8 mouse cellular contexts compared by ENCODE assay signal in genomic region chr11:100969189-100969743, GRCm38 (mm10). TPM values are rescaled to one million over a fixed set of nuclear protein-coding genes. Genes with fewer than 3 reads are reported as not detected.
A peak's percentile ranks its signal among the peaks of the same experiment; 100 is the strongest.
DNase-seq lines count a peak whose midpoint lies in the region; ATAC-seq lines count a peak whose summit lies in the region.

No protein-coding gene starts in this region.

- H3K4me1 ChIP-seq in kidney, embryonic 14.5 days (ENCODE audit: control insufficient read depth, insufficient read depth, low read length): no peaks in the 10 kb centered on the region
- peaks cover 56% of the 10 kb centered on the region for H3K4me1 ChIP-seq in heart, embryonic 13.5 days
- H3K4me1 ChIP-seq in limb, embryonic 15.5 days: peaks cover 60% of the 10 kb centered on the region
- peaks cover 13% of the 10 kb centered on the region for H3K4me1 ChIP-seq in neural tube, embryonic 12.5 days

- 3% methylated on average over 35 of the region's 35 CpGs for WGBS in kidney, embryonic 14.5 days
- under 1% methylated on average over 35 of the region's 35 CpGs for WGBS in heart, embryonic 13.5 days
- under 1% methylated on average over 32 of the region's 35 CpGs for WGBS in limb, embryonic 15.5 days
- WGBS in neural tube, embryonic 12.5 days: 7% methylated on average over 35 of the region's 35 CpGs

- no peaks in the 10 kb centered on the region for H3K9me3 ChIP-seq in kidney, embryonic 14.5 days (ENCODE audit: control insufficient read depth, low read length)
- no peaks in the 10 kb centered on the region for H3K9me3 ChIP-seq in heart, embryonic 13.5 days
- H3K9me3 ChIP-seq in limb, embryonic 15.5 days: no peaks in the 10 kb centered on the region
- H3K9me3 ChIP-seq in neural tube, embryonic 12.5 days: no peaks in the 10 kb centered on the region

- ATAC-seq in kidney, embryonic 14.5 days (ENCODE audit: low FRiP score, low TSS enrichment): 0 out of 2 replicates have a peak, but pooled peaks have one; percentile 3
- ATAC-seq in heart, embryonic 13.5 days (ENCODE audit: extremely low read depth, insufficient number of reproducible peaks, low FRiP score, low TSS enrichment): no peak
- no peak for ATAC-seq in limb, embryonic 15.5 days (ENCODE audit: insufficient number of reproducible peaks, low FRiP score, low TSS enrichment, low read depth)
- no peak for ATAC-seq in neural tube, embryonic 12.5 days (ENCODE audit: low FRiP score, low read depth)
- no peak for ATAC-seq in erythroid progenitor cell, adult 5-6 weeks (replicated peaks; ENCODE audit: low FRiP score, poor library complexity, severe bottlenecking)

- H3K27ac ChIP-seq in kidney, embryonic 14.5 days (ENCODE audit: low read depth, low read length): peak overlapping the region; percentile 65; the same call in 1 of the 2 replicates
- H3K27ac ChIP-seq in heart, embryonic 13.5 days (replicated peaks): peak overlapping the region; percentile 98
- peak overlapping the region; percentile 96 for H3K27ac ChIP-seq in limb, embryonic 15.5 days
- H3K27ac ChIP-seq in neural tube, embryonic 12.5 days: no peak overlapping the region

- peaks cover 40% of the 10 kb centered on the region for H3K27me3 ChIP-seq in kidney, embryonic 14.5 days (ENCODE audit: control insufficient read depth, insufficient read depth, low read length)
- H3K27me3 ChIP-seq in heart, embryonic 13.5 days (replicated peaks): no peaks in the 10 kb centered on the region
- peaks cover 7% of the 10 kb centered on the region; the same call in 1 of the 2 replicates for H3K27me3 ChIP-seq in limb, embryonic 15.5 days
- H3K27me3 ChIP-seq in neural tube, embryonic 12.5 days (replicated peaks): peaks cover 89% of the 10 kb centered on the region

- peak overlapping the region; percentile 49 for H3K4me3 ChIP-seq in kidney, embryonic 14.5 days (ENCODE audit: low read length)
- H3K4me3 ChIP-seq in heart, embryonic 13.5 days: peak overlapping the region; percentile 85
- peak overlapping the region; percentile 82 for H3K4me3 ChIP-seq in limb, embryonic 15.5 days
- H3K4me3 ChIP-seq in neural tube, embryonic 12.5 days: peak overlapping the region; percentile 36

- no peak for DNase-seq in kidney, adult 11 months
- DNase-seq in adrenal gland, postnatal 14 days: peak; percentile 56
- no peak for DNase-seq in spleen, adult 18-20 months

- H3K4me2 ChIP-seq in kidney, embryonic 14.5 days (replicated peaks; ENCODE audit: low read depth, low read length): peak overlapping the region; percentile 51
- peak overlapping the region; percentile 79 for H3K4me2 ChIP-seq in heart, embryonic 13.5 days
- H3K4me2 ChIP-seq in limb, embryonic 15.5 days: peak overlapping the region; percentile 74
- peak overlapping the region; percentile 53 for H3K4me2 ChIP-seq in neural tube, embryonic 12.5 days (replicated peaks)

- no peaks in the 10 kb centered on the region for H3K36me3 ChIP-seq in kidney, embryonic 14.5 days (ENCODE audit: control insufficient read depth, insufficient read depth, low read length)
- peaks cover 25% of the 10 kb centered on the region for H3K36me3 ChIP-seq in heart, embryonic 13.5 days
- H3K36me3 ChIP-seq in limb, embryonic 15.5 days: 0 out of 2 replicates have a peak, but pooled peaks cover 6% of the 10 kb centered on the region
- no peaks in the 10 kb centered on the region for H3K36me3 ChIP-seq in neural tube, embryonic 12.5 days

- H3K9ac ChIP-seq in kidney, embryonic 14.5 days (ENCODE audit: low read depth, low read length): peak overlapping the region; percentile 67
- peak overlapping the region; percentile 99 for H3K9ac ChIP-seq in heart, embryonic 13.5 days
- H3K9ac ChIP-seq in limb, embryonic 15.5 days: peak overlapping the region; percentile 69
- H3K9ac ChIP-seq in neural tube, embryonic 12.5 days: peak overlapping the region; percentile 33; the same call in 1 of the 2 replicates

RNA-seq across cellular contexts. Expression of gene Cavin1, which starts 1.4 kb away (rescaled TPM):
- 40.7 and 45.1 TPM in 2 replicates for polyA plus RNA-seq in kidney, embryonic 14.5 days (2014; fragmentation: Nextera tagmentation; extraction: Ambion mirVana)
- 290 and 306 TPM in 2 replicates for total RNA-seq in adrenal gland, postnatal 14 days (2021)
- 348 and 370 TPM in 2 replicates for polyA plus RNA-seq in heart, embryonic 13.5 days (2015; fragmentation: Nextera tagmentation; extraction: Ambion mirVana)
- polyA plus RNA-seq in limb, embryonic 15.5 days (2015; fragmentation: Nextera tagmentation; extraction: Ambion mirVana): 368 and 413 TPM in 2 replicates
- polyA plus RNA-seq in neural tube, embryonic 12.5 days (2016; fragmentation: Nextera tagmentation; extraction: Ambion mirVana): 35.0 and 36.0 TPM in 2 replicates
- total RNA-seq in erythroid progenitor cell, adult 5-6 weeks (2015; ENCODE audit: low replicate concordance): not detected in 2 replicates
- not detected in 2 replicates for total RNA-seq in erythroid progenitor cell, adult 5-6 weeks (2017; ENCODE audit: low replicate concordance)

RNA-seq across cellular contexts. Expression of gene Stat3, which starts 29.9 kb away (rescaled TPM):
- polyA plus RNA-seq in kidney, embryonic 14.5 days (2014; fragmentation: Nextera tagmentation; extraction: Ambion mirVana): 25.3 and 40.0 TPM in 2 replicates
- 75.1 and 82.4 TPM in 2 replicates for total RNA-seq in adrenal gland, postnatal 14 days (2021)
- polyA plus RNA-seq in heart, embryonic 13.5 days (2015; fragmentation: Nextera tagmentation; extraction: Ambion mirVana): 41.8 and 42.9 TPM in 2 replicates
- 72.9 and 85.2 TPM in 2 replicates for polyA plus RNA-seq in limb, embryonic 15.5 days (2015; fragmentation: Nextera tagmentation; extraction: Ambion mirVana)
- polyA plus RNA-seq in neural tube, embryonic 12.5 days (2016; fragmentation: Nextera tagmentation; extraction: Ambion mirVana): 58.8 and 66.9 TPM in 2 replicates
- 31.0 and 31.4 TPM in 2 replicates for total RNA-seq in erythroid progenitor cell, adult 5-6 weeks (2015; ENCODE audit: low replicate concordance)
- 26.2 and 26.6 TPM in 2 replicates for total RNA-seq in erythroid progenitor cell, adult 5-6 weeks (2017; ENCODE audit: low replicate concordance)

RNA-seq across cellular contexts. Expression of gene Atp6v0a1, which starts 40.0 kb away (rescaled TPM):
- polyA plus RNA-seq in kidney, embryonic 14.5 days (2014; fragmentation: Nextera tagmentation; extraction: Ambion mirVana): 29.2 and 38.8 TPM in 2 replicates
- total RNA-seq in adrenal gland, postnatal 14 days (2021): 91.3 and 111 TPM in 2 replicates
- 54.9 and 58.1 TPM in 2 replicates for polyA plus RNA-seq in heart, embryonic 13.5 days (2015; fragmentation: Nextera tagmentation; extraction: Ambion mirVana)
- polyA plus RNA-seq in limb, embryonic 15.5 days (2015; fragmentation: Nextera tagmentation; extraction: Ambion mirVana): 39.5 and 43.6 TPM in 2 replicates
- polyA plus RNA-seq in neural tube, embryonic 12.5 days (2016; fragmentation: Nextera tagmentation; extraction: Ambion mirVana): 71.1 and 81.7 TPM in 2 replicates
- total RNA-seq in erythroid progenitor cell, adult 5-6 weeks (2015; ENCODE audit: low replicate concordance): 316 and 341 TPM in 2 replicates
- total RNA-seq in erythroid progenitor cell, adult 5-6 weeks (2017; ENCODE audit: low replicate concordance): 355 and 494 TPM in 2 replicates

Comparison
In these comparisons a context has a peak if more than half of its experiments do, and no peak if none do; other contexts are left out.
1. H3K9ac ChIP-seq: peak in every context shown above with its lines; median percentile 99 in heart, embryonic 13.5 days; 69 in limb, embryonic 15.5 days; 67 in kidney, embryonic 14.5 days; 33 in neural tube, embryonic 12.5 days.